Mouse (Mus musculus) CH12.LX (cell line): ENCODE data around the gene Taf5l.

ENCODE experiments used
- CTCF ChIP-seq, 2 experiments: IDR thresholded peaks in 1 of 2; conservative IDR thresholded peaks in 1 of 2; 2 replicates each; pipeline ENCODE4 v1.5.1; 2011 to 2012; ENCODE audit warnings: low read depth in 2 of 2, low read length in 2 of 2, improper control_type of control experiment in 1 of 2, inconsistent platforms in 1 of 2, mild to moderate bottlenecking in 1 of 2, moderate library complexity in 1 of 2
- EP300 ChIP-seq: IDR thresholded peaks from 2 replicates; pipeline ENCODE4 v1.6.1; 2011; ENCODE audit warnings: low read length, improper control_type of control experiment
- MAX ChIP-seq: IDR thresholded peaks from 2 replicates; pipeline ENCODE4 v1.6.1; 2011; ENCODE audit warnings: low read length, improper control_type of control experiment
- POLR2A ChIP-seq: IDR thresholded peaks from 2 replicates; pipeline ENCODE4 v1.6.1; 2011; ENCODE audit warnings: low read depth, mild to moderate bottlenecking, improper control_type of control experiment, low read length
- USF1 ChIP-seq: IDR thresholded peaks from 2 replicates; pipeline ENCODE4 v1.6.1; 2014; ENCODE audit warnings: low read depth, mild to moderate bottlenecking, inconsistent platforms, low read length, improper control_type of control experiment

DNA sequence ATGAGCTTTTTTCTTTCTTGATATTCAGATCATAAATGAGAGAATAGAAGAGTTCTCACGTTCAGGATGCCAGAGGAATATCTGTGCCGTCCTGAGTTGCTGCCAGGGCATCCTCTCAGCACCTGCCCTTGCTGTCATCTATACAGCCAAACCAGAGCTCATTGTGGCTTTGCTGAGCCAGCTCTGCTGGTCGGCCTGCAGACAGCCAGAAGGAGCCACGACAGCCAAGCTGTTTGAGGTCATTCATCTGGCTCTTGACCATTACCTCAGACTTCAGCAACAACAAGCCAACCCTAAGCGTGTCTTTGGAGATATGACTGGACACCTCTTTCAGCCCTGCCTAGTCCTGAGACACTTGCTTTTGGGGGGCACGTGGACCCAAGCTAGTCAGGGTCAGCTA is 6.6 kb upstream of the Taf5l start:
- no peak for TF ChIP-seq USF1
- no peak for TF ChIP-seq CTCF (conservative IDR thresholded peaks at IDR 0.05 in 1 of 2, IDR thresholded peaks at IDR 0.05 in 1 of 2; ENCODE audit: low read depth in 2 of 2, low read length in 2 of 2)
- no peak for TF ChIP-seq POLR2A
- TF ChIP-seq MAX: no peak
- TF ChIP-seq EP300: no peak
